Mouse (Mus musculus): Measurements from ENCODE around the gene Ralbp1. TPM values are rescaled to one million over a fixed set of nuclear protein-coding genes. Genes with fewer than 3 reads are reported as not detected.

Ralbp1 gene
- 18.3 and 23.5 TPM in 2 replicates for polyA plus RNA-seq (2012; rRNA removed; ENCODE audit: low replicate concordance)

GRCm38 (mm10) chr17:65885697-65886529, at the start of gene Ralbp1:
Gene Ralbp1 (minus strand): TSS chr17:65885798.

Other genes with a start within 250 kb of the Ralbp1 start
- not detected in 2 replicates for gene Txndc2, start 243.6 kb downstream of the Ralbp1 start, polyA plus RNA-seq (2012; rRNA removed; ENCODE audit: low replicate concordance)
- gene Rab31, start 113.0 kb downstream of the Ralbp1 start, polyA plus RNA-seq (2012; rRNA removed; ENCODE audit: low replicate concordance): 3.1 and 3.4 TPM in 2 replicates
- 23.5 and 35.0 TPM in 2 replicates for gene Ppp4r1, start 103.2 kb downstream of the Ralbp1 start, polyA plus RNA-seq (2012; rRNA removed; ENCODE audit: low replicate concordance)
- 7.2 and 17.4 TPM in 2 replicates for gene Twsg1, start 65.4 kb upstream of the Ralbp1 start, polyA plus RNA-seq (2012; rRNA removed; ENCODE audit: low replicate concordance)
- gene Ankrd12, start 191.3 kb upstream of the Ralbp1 start, polyA plus RNA-seq (2012; rRNA removed; ENCODE audit: low replicate concordance): 0.57 and 0.85 TPM in 2 replicates
- gene Ndufv2, start 215.8 kb upstream of the Ralbp1 start, polyA plus RNA-seq (2012; rRNA removed; ENCODE audit: low replicate concordance): 32.1 and 33.1 TPM in 2 replicates
- 20.9 and 33.3 TPM in 2 replicates for gene Washc1, start 225.7 kb upstream of the Ralbp1 start, polyA plus RNA-seq (2012; rRNA removed; ENCODE audit: low replicate concordance)
- 2.0 and 4.2 TPM in 2 replicates for gene Ddx11, start 237.7 kb upstream of the Ralbp1 start, polyA plus RNA-seq (2012; rRNA removed; ENCODE audit: low replicate concordance)

Measured in duodenum, adult 2 months (tissue).